Mouse (Mus musculus) testis, adult 10 weeks (tissue): Measurements from ENCODE around the gene Gon4l. TPM values are rescaled to one million over a fixed set of nuclear protein-coding genes. Genes with fewer than 3 reads are reported as not detected.

Experiments used
- polyA plus RNA-seq: library from polyadenylated mRNA; stranded (reverse); fragments of 350-450 nt; fragmentation: Illumina TruSeq; extraction: RNeasy Lipid Tissue Mini Kit (QIAGEN cat#74804); gene quantifications from one replicate; pipeline ENCODE4 v1.2.3, GENCODE M21; 2014; ENCODE audit warnings: low read depth, low replicate concordance

Gene Gon4l
- polyA plus RNA-seq = 14.5 TPM

GRCm38 (mm10) chr3:88834951-88835491 is at the start of gene Gon4l:
Gene Gon4l, plus strand, starts transcription at chr3:88835231.

GRCm38 (mm10) chr3:88913511-88914383 is 78.7 kb downstream of the Gon4l start, which contains the start of gene Msto1:
Gene Msto1, minus strand, starts transcription at chr3:88913999.

GRCm38 (mm10) chr3:88950576-88951326 is 115.7 kb downstream of the Gon4l start, which contains the start of the genes Ash1l and Dap3:
Gene Ash1l, plus strand, starts transcription at chr3:88950622.
Gene Dap3, minus strand, starts transcription at chr3:88951181.

Other genes with a start within 250 kb of the Gon4l start
- gene Arhgef2, start 229.3 kb upstream of the Gon4l start, polyA plus RNA-seq = 31.6 TPM
- gene Rxfp4, start 182.1 kb upstream of the Gon4l start, polyA plus RNA-seq = not detected
- 35.1 TPM for gene Khdc4, start 149.4 kb upstream of the Gon4l start, polyA plus RNA-seq
- 10.2 TPM for gene Rit1, start 118.4 kb upstream of the Gon4l start, polyA plus RNA-seq
- 106 TPM for gene Syt11, start 60.1 kb upstream of the Gon4l start, polyA plus RNA-seq
- gene Msto1, start 78.8 kb downstream of the Gon4l start, polyA plus RNA-seq = 10.2 TPM
- 25.0 TPM for gene Ash1l, start 115.4 kb downstream of the Gon4l start, polyA plus RNA-seq
- 278 TPM for gene Dap3, start 116.0 kb downstream of the Gon4l start, polyA plus RNA-seq